Mouse (Mus musculus): ENCODE measurements around the gene Slit3.

Gene Slit3

DNA sequence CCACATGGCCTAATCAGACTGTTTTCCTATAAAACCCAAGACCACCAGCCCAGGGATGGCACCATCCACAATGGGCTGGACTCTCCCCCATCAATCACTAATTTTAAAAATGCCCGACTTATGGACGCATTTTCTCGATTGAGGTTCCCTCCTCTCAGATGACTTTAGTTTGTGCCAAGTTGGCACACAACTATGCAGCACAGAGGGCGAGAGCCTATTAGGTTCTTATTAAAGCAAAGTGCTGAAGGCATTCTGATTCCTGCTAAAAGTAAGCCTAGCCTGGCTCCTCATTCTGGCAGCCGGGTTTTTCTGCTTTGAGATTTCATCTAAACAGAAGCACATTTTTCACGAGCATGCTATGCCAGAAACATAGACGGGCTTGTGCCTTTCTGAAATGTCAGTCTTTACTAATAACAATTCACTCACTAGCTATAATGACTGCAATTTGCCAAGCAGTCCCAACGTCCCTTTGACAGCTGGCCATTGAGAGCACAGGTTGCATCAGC is 605.4 kb downstream of the Slit3 start:
- no peak for DNase-seq

DNA sequence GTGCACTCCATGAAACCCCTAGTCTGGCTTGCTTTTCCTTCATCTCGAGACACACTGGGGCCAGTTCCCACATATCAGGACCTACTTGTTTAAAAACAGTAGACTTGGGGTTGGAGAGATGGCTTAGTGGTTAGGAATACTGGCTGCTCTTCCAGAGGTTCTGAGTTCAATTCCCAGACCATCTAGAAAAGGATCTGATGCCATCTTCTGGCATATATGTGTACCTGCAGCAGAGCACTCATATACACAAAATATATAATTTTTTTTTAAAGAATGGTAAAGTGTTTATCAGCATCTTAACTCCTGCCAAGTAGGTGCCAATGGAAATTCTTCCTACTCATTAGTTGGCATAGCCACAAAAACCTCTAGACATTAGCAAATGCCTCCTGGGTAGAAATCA is 607.2 kb downstream of the Slit3 start:
- DNase-seq, result no peak

DNA sequence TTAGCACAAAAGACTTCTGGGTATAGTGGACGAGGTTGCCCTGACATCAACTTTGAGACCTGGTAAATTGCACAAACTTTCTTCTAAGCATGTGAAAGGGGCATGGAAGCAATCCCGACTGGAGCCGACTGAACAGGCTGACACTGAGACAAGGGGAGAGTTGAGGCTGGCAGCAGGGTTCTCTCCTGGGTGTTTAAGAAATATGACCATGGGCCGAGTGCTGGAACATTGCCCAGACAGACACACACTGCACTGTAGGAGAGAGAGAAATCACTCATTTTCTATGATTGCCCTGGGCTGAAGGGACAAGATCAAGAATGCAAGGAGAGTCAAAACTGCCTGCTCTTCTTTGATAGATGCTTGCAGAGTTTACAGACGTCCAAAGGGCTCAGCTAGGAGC is 608.2 kb downstream of the Slit3 start:
- DNase-seq, result no peak

DNA sequence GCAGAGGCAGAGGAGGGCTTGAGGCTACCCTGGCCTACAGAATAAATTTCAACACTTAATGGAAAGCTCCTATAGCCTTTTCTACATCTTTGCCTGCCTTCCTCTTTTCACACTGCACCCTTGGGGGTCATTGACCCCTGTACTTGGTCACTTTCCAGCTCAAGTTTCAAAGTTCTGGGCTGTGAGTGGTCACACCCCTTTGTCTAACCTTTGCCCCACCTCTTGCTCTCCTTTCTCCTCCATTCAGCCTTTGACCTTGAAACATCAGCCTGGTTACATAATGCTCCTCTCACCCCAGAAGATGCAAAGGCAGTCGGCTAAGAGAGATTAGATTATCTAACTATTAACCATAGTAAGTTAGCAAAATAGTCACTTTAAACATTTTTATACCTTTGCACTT is 611.3 kb downstream of the Slit3 start:
- no peak for DNase-seq

DNA sequence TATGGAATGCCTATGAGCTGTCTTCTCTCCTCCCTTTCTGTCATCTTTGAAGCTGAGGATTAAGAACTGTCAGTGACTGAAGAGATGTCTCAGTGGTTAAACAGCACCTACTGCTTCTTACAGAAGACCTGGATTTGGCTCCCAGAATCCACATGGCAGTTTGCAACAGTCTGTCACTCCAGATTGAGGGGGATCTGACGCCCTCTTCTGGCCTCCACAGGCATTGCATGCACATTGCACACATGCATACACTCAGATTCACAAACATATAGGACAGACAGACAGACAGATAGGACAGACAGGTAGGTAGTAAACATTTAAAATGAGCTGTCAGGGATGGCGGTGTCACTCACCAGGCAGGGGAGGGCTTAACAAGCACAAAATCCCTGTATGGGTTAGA is 615.8 kb downstream of the Slit3 start:
- DNase-seq, result no peak

DNA sequence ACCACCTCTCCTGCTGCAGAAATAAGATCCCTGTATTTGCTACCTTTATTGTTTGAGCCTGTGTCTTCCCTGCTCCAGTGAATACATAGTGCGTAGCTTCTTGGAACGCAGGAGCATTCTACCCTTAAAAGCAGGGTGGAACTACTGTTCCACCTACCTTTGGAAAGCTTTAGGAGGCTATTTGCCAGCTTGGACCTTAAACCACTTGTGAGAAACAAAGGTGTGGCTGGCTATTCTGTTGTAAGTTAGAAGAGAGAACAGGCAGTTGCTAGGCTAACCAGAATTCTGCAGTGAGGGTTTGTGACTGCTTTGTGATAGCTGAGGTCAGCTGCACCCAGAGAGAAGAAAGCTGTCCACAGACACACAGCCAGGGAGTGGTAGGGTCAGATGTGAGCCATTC is 616.2 kb downstream of the Slit3 start:
- DNase-seq, result no peak

DNA sequence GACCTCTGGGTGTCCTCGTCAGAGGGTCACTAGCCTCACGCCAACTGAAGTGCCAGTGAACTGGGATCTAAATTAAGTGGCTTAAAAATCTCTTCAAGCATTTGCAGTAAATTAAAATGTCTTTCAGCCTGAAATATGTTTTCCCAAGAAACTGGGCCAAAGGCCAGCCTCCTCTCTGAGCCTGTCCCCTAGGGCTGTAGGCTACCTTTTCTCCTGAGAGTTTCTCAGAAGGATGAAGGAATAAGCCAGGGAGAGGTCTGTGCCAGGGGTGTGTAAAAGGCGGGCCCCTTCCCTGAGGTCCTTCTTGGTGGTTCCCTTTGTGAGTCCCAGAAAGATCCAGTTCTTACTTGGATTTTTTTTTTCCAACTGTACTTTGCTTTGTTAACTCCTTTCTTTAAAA is 617.1 kb downstream of the Slit3 start:
- no peak for DNase-seq

DNA sequence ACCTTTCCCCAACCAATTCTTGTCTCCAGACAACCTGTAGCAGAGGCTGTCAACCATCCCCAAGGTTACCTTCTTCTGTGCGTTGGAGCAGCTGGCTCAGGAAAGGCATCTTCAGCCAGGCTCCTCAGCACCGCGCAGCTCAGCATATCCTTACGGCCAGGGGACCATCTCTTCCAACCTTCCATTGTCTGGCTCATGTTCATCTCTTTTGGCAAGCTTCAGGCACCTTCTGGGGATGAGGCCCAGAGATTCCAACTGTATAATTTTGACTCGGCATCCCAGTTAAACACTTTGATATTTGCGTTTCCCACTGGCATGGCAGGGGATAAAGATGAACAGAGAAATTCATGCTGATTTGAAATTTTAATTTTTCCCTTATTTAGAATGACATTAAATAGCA is 622.6 kb downstream of the Slit3 start:
- no peak for DNase-seq

DNA sequence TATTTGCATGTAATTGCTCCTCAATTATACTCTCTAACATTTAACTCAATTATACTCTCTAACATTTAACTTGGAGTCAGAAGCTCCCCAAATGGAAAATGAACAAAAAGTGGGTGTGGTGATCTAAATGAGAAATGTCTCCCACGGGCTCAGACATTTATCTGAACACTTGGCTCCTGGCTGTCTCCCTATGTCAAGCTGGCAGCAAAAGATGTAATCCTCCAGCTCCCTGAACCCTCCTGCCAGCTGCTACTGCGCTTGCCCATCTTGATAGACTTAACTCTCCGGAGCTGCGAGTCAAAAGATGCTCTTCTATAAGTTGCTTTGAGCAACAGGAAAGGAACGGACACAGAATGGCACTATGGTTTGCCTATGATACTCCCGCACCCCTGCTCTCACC is 623.5 kb downstream of the Slit3 start:
- no peak for DNase-seq

DNA sequence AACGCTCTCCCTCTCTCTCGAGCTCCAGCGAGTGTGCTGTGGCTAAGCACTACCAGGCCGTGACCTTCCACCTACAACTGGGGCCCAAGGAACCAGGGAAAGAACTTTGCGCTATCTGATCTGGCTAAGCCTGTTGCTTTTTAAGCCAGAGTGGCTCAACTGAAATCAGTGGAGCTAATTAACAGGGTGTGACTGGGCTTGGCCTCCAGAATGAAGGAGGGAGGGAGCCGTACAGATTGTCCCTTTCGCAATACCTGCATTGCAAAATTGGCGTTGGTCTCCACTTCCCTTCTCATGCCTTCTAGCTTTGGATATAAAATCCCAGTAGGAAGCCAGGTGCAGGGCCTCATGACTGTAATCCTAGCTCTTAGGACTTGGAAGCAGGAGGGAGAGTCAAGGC is 629.6 kb downstream of the Slit3 start:
- peak; percentile 96 for DNase-seq

DNA sequence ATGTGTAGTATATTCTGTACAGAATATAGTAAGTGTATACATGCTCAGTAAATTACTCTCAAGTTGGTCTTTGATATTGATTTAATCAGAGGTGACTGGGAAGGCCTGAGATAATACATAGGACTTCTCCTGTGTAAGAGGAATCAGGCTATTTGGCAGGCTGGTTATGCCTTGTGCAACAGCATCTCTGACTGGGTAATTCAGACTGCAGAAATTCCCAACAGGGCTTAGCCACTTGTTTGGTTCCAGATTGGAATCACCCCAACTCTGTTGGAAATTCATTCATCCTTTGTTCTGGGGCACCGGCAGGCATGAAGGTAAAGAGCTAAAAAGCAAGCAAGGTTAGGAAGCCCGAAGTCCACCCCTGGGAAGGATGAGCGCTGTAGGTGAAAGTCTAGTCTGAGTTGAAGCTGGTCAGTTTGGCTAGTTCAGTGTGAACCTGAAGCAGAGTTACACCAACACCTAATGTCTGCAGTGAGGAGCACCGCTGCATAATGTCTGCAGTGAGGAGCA is 633.9 kb downstream of the Slit3 start:
- peak; percentile 77 for DNase-seq

DNA sequence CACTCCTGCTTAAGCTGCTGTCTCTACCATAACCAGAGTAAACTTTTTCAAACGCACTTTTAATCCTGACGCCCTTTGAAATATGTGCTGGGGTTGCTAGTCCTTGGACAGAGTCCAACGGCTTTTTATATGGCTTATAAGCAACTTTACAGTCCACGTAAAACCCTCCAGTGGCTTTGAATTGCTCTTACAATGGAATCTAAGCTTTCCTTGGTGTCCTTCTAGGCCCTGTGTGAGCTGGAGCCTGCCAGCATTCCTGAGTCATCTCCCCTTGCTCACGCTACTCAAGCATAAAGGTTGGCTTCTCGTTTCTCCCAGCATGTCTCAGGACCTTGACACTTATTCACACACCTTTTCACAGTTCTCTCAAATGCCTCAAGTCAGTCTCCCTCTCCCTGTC is 634.5 kb downstream of the Slit3 start:
- no peak for DNase-seq

DNA sequence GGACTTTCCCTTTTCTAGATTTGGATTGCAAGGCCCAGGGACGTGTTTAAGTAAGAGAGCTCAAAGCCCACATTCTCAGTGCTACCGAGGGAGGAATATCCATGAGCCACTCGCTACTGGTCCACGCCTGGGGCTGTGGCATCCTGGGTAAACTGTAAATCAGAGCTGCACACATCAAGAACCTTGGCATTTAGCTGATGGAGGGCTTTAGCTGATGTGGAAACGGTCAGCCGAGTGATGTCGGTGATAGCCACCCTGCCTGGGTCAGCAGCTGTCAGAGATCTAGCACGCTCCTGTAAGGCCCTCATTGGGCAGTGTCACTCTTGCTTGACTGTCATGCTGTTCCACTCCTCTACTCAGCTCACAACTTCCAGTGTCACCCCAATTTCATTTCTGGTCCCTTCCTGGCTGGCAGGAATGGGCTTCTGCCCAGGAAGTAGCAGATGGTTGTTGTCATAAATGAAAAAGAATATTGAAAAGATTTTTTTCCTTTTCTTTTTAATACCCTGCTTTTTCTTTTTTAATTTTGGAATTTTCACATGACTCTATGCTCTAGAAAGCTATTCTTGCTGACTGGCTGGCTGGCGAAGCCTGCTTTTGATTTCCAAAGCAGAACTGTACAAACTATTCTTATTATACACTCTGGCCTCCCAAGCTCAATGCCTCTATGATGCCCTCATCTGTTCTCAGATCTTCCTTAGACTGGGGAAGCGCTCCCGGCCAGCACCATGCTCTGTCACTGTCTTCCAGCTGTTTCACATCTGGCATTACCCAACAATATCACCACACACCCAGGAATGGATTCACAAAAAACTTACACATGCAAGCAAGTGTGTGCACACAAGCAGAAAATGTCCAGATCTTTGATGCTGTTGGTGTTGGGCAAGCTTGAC is 635.6 kb downstream of the Slit3 start:
- peak; percentile 72 for DNase-seq
